Comparison of ENCODE assay signal across 12 mouse cellular contexts in genomic region chr6:146933123-146933522, GRCm38 (mm10). TPM values are rescaled to one million over a fixed set of nuclear protein-coding genes. Genes with fewer than 3 reads are reported as not detected.
A peak's percentile ranks its signal among the peaks of the same experiment; 100 is the strongest.
DNase-seq lines count a peak whose midpoint lies in the region; ATAC-seq and TF ChIP-seq lines count a peak whose summit lies in the region.
"Had no signal": no experiment of that assay in that cellular context is flagged by ENCODE, and none has a peak within 500 bp of the region (broad histone marks: within the 10 kb centered on the region; RNA-seq: fewer than 3 reads in every experiment).

No protein-coding gene starts in this region.

- no peak overlapping the region for H3ac ChIP-seq in myocyte (ENCODE audit: control insufficient read depth, insufficient read length)

- H3K4me1 ChIP-seq in liver, embryonic 14.5 days (replicated peaks; ENCODE audit: control insufficient read depth in 2 of 2, insufficient read depth in 2 of 2, low read length in 1 of 2) = peaks cover 0 to 6% of the 10 kb centered on the region in 2 experiments; a peak in 2 of 4 replicates

- no peaks in the 10 kb centered on the region for H3K36me3 ChIP-seq in liver, embryonic 14.5 days (replicated peaks; ENCODE audit: control insufficient read depth, insufficient read depth, low read depth)
- H3K36me3 ChIP-seq in myocyte (ENCODE audit: control insufficient read depth, insufficient read depth) = no peaks in the 10 kb centered on the region

- H3K4me3 ChIP-seq in liver, embryonic 14.5 days (ENCODE audit: insufficient read depth in 1 of 2, low read depth in 2 of 2, low read length in 2 of 2) = no peak overlapping the region
- H3K4me3 ChIP-seq in myocyte = no peak overlapping the region

- 38% methylated on average over 6 of the region's 6 CpGs for WGBS in liver, embryonic 14.5 days (ENCODE audit: insufficient replicate concordance)

- no peak overlapping the region for H3K27ac ChIP-seq in liver, embryonic 14.5 days

- peaks cover 100% of the 10 kb centered on the region for H3K79me2 ChIP-seq in myocyte (ENCODE audit: control insufficient read depth, insufficient read depth)

- no peaks in the 10 kb centered on the region for H3K27me3 ChIP-seq in liver, embryonic 14.5 days (ENCODE audit: control insufficient read depth, insufficient read depth, low read length)
- no peaks in the 10 kb centered on the region for H3K27me3 ChIP-seq in myocyte (ENCODE audit: control insufficient read depth, insufficient read depth, insufficient read length)

- no peaks in the 10 kb centered on the region for H3K9me3 ChIP-seq in liver, embryonic 14.5 days (ENCODE audit: control insufficient read depth, low read length)

- no peak for DNase-seq in liver, embryonic 14.5 days (ENCODE audit: low read depth in 3 of 3, low spot score in 3 of 3)
- no peak for DNase-seq in liver
- DNase-seq in kidney, adult 9 months = peak; percentile 69
- no peak for DNase-seq in layer of hippocampus, postnatal 25 days (ENCODE audit: extremely low spot score in 1 of 2, low spot score in 1 of 2)
- no peak for DNase-seq in frontal cortex, postnatal 10 days (ENCODE audit: low spot score in 2 of 2)
- DNase-seq in left cerebral cortex, postnatal 14 days (ENCODE audit: low spot score in 2 of 2) = no peak
- DNase-seq: cerebellum, postnatal 14 days; thymus, postnatal 25 days had no signal

- intact Hi-C loops in left cerebral cortex, postnatal 14 days (cut with DNase I) = no loop called here

- TF ChIP-seq EP300 in liver, embryonic 14.5 days (IDR thresholded peaks at IDR 0.05; ENCODE audit: low read depth) = no peak

- peak; percentile 53; the same call in 1 of the 2 replicates for ATAC-seq in liver, embryonic 14.5 days (ENCODE audit: insufficient read depth)
- 0 out of 2 replicates have a peak, but pooled peaks have one; percentile 10 for ATAC-seq in erythroid progenitor cell, adult 5-6 weeks (replicated peaks; ENCODE audit: low FRiP score, poor library complexity, severe bottlenecking)

- H3K4me2 ChIP-seq in liver, embryonic 14.5 days (ENCODE audit: low read depth) = no peak overlapping the region
- peak overlapping the region; percentile 8 for H3K4me2 ChIP-seq in myocyte (ENCODE audit: low read depth)

- no peak for TF ChIP-seq CTCF in liver, embryonic 14.5 days (IDR thresholded peaks at IDR 0.05; ENCODE audit: low read depth)

- TF ChIP-seq POLR2A in myocyte (IDR thresholded peaks at IDR 0.05; ENCODE audit: insufficient read length, low read depth) = no peak

- no peak overlapping the region for H3K9ac ChIP-seq in liver, embryonic 14.5 days (replicated peaks)

TF ChIP-seq in myocyte, 11 proteins besides CTCF, POLR2A, EP300 and RAD21:
- TF ChIP-seq CEBPB (IDR thresholded peaks at IDR 0.05; ENCODE audit: insufficient read depth, poor library complexity, severe bottlenecking) (no peak), E2F4 (IDR thresholded peaks at IDR 0.05; ENCODE audit: insufficient read depth) (no peak), MYOG (IDR thresholded peaks at IDR 0.05; ENCODE audit: control insufficient read depth in 1 of 3, insufficient read depth in 1 of 3, insufficient read length in 2 of 3, low read depth in 2 of 3) (no peak), TCF3 (IDR thresholded peaks at IDR 0.05; ENCODE audit: insufficient read length, low read depth) (no peak), POLR2AphosphoS2 (IDR thresholded peaks at IDR 0.05; ENCODE audit: insufficient read length, low read depth) (no peak), SRF (IDR thresholded peaks at IDR 0.05; ENCODE audit: control insufficient read depth, insufficient read length, low read depth) (no peak), TCF12 (IDR thresholded peaks at IDR 0.05; ENCODE audit: insufficient read depth, poor library complexity, severe bottlenecking) (no peak), REST (IDR thresholded peaks at IDR 0.05; ENCODE audit: insufficient read depth, insufficient read length) (no peak), MYOD1 (IDR thresholded peaks at IDR 0.05; ENCODE audit: control insufficient read depth in 1 of 3, insufficient read length in 2 of 3, low read depth in 2 of 3) (no peak)

RNA-seq across cellular contexts. Expression of gene 1700034J05Rik, which starts 21.1 kb away (rescaled TPM):
- not detected in 2 replicates for polyA plus RNA-seq in liver, embryonic 14.5 days (2012; rRNA removed)
- polyA plus RNA-seq in liver, embryonic 14.5 days (2014; fragmentation: Nextera tagmentation; extraction: Ambion mirVana) = not detected in 2 replicates
- not detected in 2 replicates for total RNA-seq in erythroid progenitor cell, adult 5-6 weeks (2015; ENCODE audit: low replicate concordance)
- not detected in 2 replicates for total RNA-seq in erythroid progenitor cell, adult 5-6 weeks (2017; ENCODE audit: low replicate concordance)
- 0.02 TPM for polyA plus RNA-seq in myocyte (2012; fragmentation: generic; extraction: Trizol)
- total RNA-seq in layer of hippocampus, postnatal 25 days (2021) = not detected
- not detected for total RNA-seq in left cerebral cortex, postnatal 14 days (2021)
- total RNA-seq: heart, postnatal 14 days; MEL had no signal

RNA-seq across cellular contexts. Expression of gene Ppfibp1, which starts 44.8 kb away (rescaled TPM):
- 3.9 and 5.2 TPM in 2 replicates for polyA plus RNA-seq in liver, embryonic 14.5 days (2012; rRNA removed)
- polyA plus RNA-seq in liver, embryonic 14.5 days (2014; fragmentation: Nextera tagmentation; extraction: Ambion mirVana) = 7.8 and 9.1 TPM in 2 replicates
- 0.42 and 6.1 TPM in 2 replicates for total RNA-seq in erythroid progenitor cell, adult 5-6 weeks (2015; ENCODE audit: low replicate concordance)
- total RNA-seq in erythroid progenitor cell, adult 5-6 weeks (2017; ENCODE audit: low replicate concordance) = 0.64 and 1.5 TPM in 2 replicates
- 79.3 TPM for polyA plus RNA-seq in myocyte (2012; fragmentation: generic; extraction: Trizol)
- total RNA-seq in layer of hippocampus, postnatal 25 days (2021) = 10 to 100 TPM; 40.9 to 41.7 TPM
- 10 to 100 TPM; 65.4 to 86.1 TPM for total RNA-seq in left cerebral cortex, postnatal 14 days (2021)

Comparison
In these comparisons a context has a peak if more than half of its experiments do, and no peak if none do; other contexts are left out.
1. RNA of gene Ppfibp1, which starts 44.8 kb away (total RNA-seq): 65.4 to 86.1 TPM in left cerebral cortex, postnatal 14 days and 40.9 to 41.7 TPM in layer of hippocampus, postnatal 25 days; 0.42 to 6.1 TPM in erythroid progenitor cell, adult 5-6 weeks; every median in the first group is over 4 times any median in the second.